ENCODE assay signal across 26 mouse cellular contexts in the genomic region with DNA sequence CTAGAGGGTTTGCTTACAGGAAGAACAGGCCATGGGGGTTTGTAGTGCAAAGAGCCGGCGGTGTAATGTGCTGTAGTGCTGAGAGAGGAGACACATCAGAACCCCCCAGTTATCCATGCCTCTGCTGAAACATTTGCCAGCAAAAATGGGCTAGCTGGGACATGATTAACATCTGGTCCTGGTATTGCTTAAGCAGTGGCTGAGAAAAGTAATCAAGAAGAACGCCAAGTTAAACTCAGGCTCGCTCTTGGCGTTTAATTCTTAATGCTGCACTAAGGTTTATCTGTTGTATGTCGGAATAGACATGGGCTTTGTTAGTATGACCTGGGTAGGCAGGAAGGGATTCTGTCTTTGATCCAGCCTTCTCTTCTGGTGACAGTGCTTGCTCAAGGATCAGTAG. TPM values are rescaled to one million over a fixed set of nuclear protein-coding genes. Genes with fewer than 3 reads are reported as not detected.
"Had no signal": no experiment of that assay in that cellular context is flagged by ENCODE, and none has a peak within 500 bp of the region (broad histone marks: within the 10 kb centered on the region; RNA-seq: fewer than 3 reads in every experiment).

No protein-coding gene starts in this region.

- H3K4me3 ChIP-seq: layer of hippocampus, adult 2 months; left cerebral cortex, adult 2 months; liver, embryonic 13.5 days; megakaryocyte, embryonic 14.5 days; midbrain, embryonic 10.5 days; midbrain, embryonic 13.5 days; myocyte had no signal

- DNase-seq: kidney, adult 2 months; kidney, postnatal 25 days; layer of hippocampus, adult 9-11 months; liver, embryonic 13.5 days; right cerebral cortex, adult 18-20 months; right cerebral cortex, postnatal 14 days; right cerebral cortex, postnatal 4 days; thymus, adult 2 months; thymus, postnatal 14 days; thymus, postnatal 4 days had no signal

- H3K4me1 ChIP-seq: liver, embryonic 13.5 days; megakaryocyte, embryonic 14.5 days; midbrain, embryonic 10.5 days; midbrain, embryonic 13.5 days had no signal

- H3K9me3 ChIP-seq: liver, embryonic 13.5 days; megakaryocyte, embryonic 14.5 days; midbrain, embryonic 10.5 days; midbrain, embryonic 13.5 days had no signal

- H3K27me3 ChIP-seq: liver, embryonic 13.5 days; megakaryocyte, embryonic 14.5 days; midbrain, embryonic 13.5 days had no signal

- H3K9ac ChIP-seq: liver, embryonic 13.5 days; midbrain, embryonic 13.5 days had no signal

- H3K27ac ChIP-seq: kidney, postnatal 0 days; layer of hippocampus, adult 2 months; left cerebral cortex, adult 2 months; liver, embryonic 13.5 days; midbrain, embryonic 10.5 days; midbrain, embryonic 13.5 days; stomach, postnatal 0 days had no signal

- H3K4me2 ChIP-seq: liver, embryonic 13.5 days; midbrain, embryonic 13.5 days had no signal

- ATAC-seq: intestine, embryonic 16.5 days; midbrain, embryonic 13.5 days; midbrain, embryonic 16.5 days had no signal

RNA-seq across cellular contexts. Expression of gene A4gnt, which starts 33.8 kb away (rescaled TPM):
- polyA plus RNA-seq: limb, embryonic 11.5 days; limb, embryonic 14.5 days; liver, adult 2 months; liver, embryonic 13.5 days; liver, embryonic 16.5 days; midbrain, embryonic 10.5 days; midbrain, embryonic 13.5 days; midbrain, embryonic 16.5 days; myocyte; neural tube, embryonic 11.5 days; neural tube, embryonic 14.5 days had no signal
